Mouse (Mus musculus) heart, adult 2 months (tissue): Measurements from ENCODE around the gene Acat2. TPM values are rescaled to one million over a fixed set of nuclear protein-coding genes. Genes with fewer than 3 reads are reported as not detected.

Experiments
- DNase-seq, 2 experiments: peaks; one replicate each; pipeline ENCODE4 v3.0.0; 2021
- H3K27ac ChIP-seq: fragments of 200-600 bp; 2 replicates; pipeline ENCODE4 v1.8.1; 2022
- H3K27me3 ChIP-seq: fragments of 200-500 bp; 2 replicates; pipeline ENCODE4 v1.6.1; 2012; ENCODE audit warnings: mild to moderate bottlenecking, low read length, inconsistent platforms, mixed read lengths; ENCODE audit not compliant: control insufficient read depth, insufficient read depth
- H3K36me3 ChIP-seq: fragments of 200-500 bp; 2 replicates; pipeline ENCODE4 v1.6.1; 2012; ENCODE audit warnings: low read length, inconsistent platforms; ENCODE audit not compliant: control insufficient read depth, insufficient read depth
- H3K4me1 ChIP-seq: fragments of 200-500 bp; 2 replicates; pipeline ENCODE4 v1.6.1; 2011; ENCODE audit warnings: low read length; ENCODE audit not compliant: control insufficient read depth, insufficient read depth
- H3K4me3 ChIP-seq: fragments of 200-600 bp; 2 replicates; pipeline ENCODE4 v1.8.1; 2022
- H3K79me2 ChIP-seq: fragments of 200-500 bp; replicated peaks from 2 replicates; pipeline ENCODE4 v1.6.1; 2012; ENCODE audit warnings: mild to moderate bottlenecking, inconsistent platforms, low read length, moderate library complexity, mixed read lengths; ENCODE audit not compliant: control insufficient read depth, insufficient read depth
- H3K9ac ChIP-seq: fragments of 200-500 bp; 2 replicates; pipeline ENCODE4 v1.6.1; 2012; ENCODE audit warnings: low read depth, mild to moderate bottlenecking, control low read depth, inconsistent platforms, low read length, mixed read lengths
- CTCF ChIP-seq: fragments of 200-600 bp; IDR thresholded peaks from 2 replicates; pipeline ENCODE4 v1.8.1; 2022; ENCODE audit warnings: antibody characterized with exemption, mild to moderate bottlenecking, moderate library complexity
- EP300 ChIP-seq: fragments of 200-500 bp; IDR thresholded peaks from 2 replicates; pipeline ENCODE4 v1.6.1; 2011; ENCODE audit warnings: low read depth, low read length, control low read depth; ENCODE audit not compliant: insufficient read depth
- POLR2A ChIP-seq: fragments of 200-500 bp; IDR thresholded peaks from 2 replicates; pipeline ENCODE4 v1.6.1; 2011; ENCODE audit warnings: mild to moderate bottlenecking, low read depth, low read length, control low read depth; ENCODE audit not compliant: insufficient read depth
- WGBS: fragments of 180-500 bp; shearing (Covaris S2); methylation state at CpG from one replicate; pipeline ENCODE4 v1.1.7; 2018; 5-methylcytosine and 5-hydroxymethylcytosine counted together
- intact Hi-C: fragments of 180-260 bp; cut with DNase I; formaldehyde crosslinking; loops from one replicate; pipeline ENCODE4 v1.15.1; 2025
- polyA plus RNA-seq: library from polyadenylated mRNA; depleted of rRNA; stranded (reverse); fragments of >200 nt; gene quantifications from 2 replicates; pipeline ENCODE4 v1.2.3, GENCODE M21; 2012; rRNA removed
- total RNA-seq, 2 experiments: library from RNA; stranded (reverse); gene quantifications; 2 replicates each; pipeline ENCODE4 v1.2.3; 2021

The Acat2 gene
- total and polyA plus RNA-seq, 3 experiments = 5.7 to 6.9 (median 6.6) TPM

DNA sequence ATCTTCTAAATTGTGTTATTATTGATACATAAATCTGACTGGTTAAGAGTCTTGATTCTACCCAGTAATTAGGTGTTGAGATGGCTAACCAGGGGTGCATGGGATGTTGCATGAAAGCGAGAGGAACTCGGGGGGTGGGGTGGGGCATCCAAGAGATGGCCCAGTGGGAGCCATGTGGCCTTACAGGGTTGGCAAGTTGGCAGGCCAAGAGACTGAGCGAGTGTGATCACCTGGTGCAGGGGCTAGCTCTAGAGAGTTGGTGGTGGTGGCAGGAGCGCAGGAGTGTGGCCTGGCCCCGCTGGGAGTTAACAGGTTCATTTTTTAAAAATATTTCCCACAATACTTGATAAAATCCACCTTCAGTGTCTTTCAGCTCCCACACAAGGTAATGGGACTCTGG lies 62.9 kb downstream of the Acat2 start:
- WGBS = 96% methylated on average over 5 of the region's 5 CpGs
- no peak overlapping the region for H3K4me3 ChIP-seq
- no peaks in the 10 kb centered on the region for H3K36me3 ChIP-seq

More for the DNA sequence above, 62.9 kb downstream of the Acat2 start:
- no peak for DNase-seq
- TF ChIP-seq EP300 (no peak), CTCF (no peak), POLR2A (no peak)
- Histone ChIP-seq H3K79me2 (no peaks in the 10 kb centered on the region), H3K27me3 (no peaks in the 10 kb centered on the region), H3K27ac (no peak overlapping the region), H3K9ac (no peak overlapping the region), H3K4me1 (no peaks in the 10 kb centered on the region)
- intact Hi-C loops = no loop called here

Other genes with a start within 250 kb of the Acat2 start
- gene Igf2r, start 191.1 kb downstream of the Acat2 start, total RNA-seq = 100 to 1,000 TPM in 1 of 2 experiments, 10 to 100 TPM in 1; 98.9 to 116 TPM
- gene Igf2r, start 191.1 kb downstream of the Acat2 start, polyA plus RNA-seq = 34.0 and 53.7 TPM in 2 replicates
- gene Mas1, start 92.6 kb downstream of the Acat2 start, total RNA-seq = 1 to 10 TPM in 1 of 2 experiments, under 1 TPM in 1; 0.68 to 1.6 TPM
- 1.0 and 4.6 TPM in 2 replicates for gene Mas1, start 92.6 kb downstream of the Acat2 start, polyA plus RNA-seq
- gene Mrgprh, start 84.7 kb downstream of the Acat2 start, total RNA-seq = 1 to 10 TPM; 5.6 to 5.7 TPM
- 9.2 and 17.1 TPM in 2 replicates for gene Mrgprh, start 84.7 kb downstream of the Acat2 start, polyA plus RNA-seq
- gene Pnldc1, start 50.5 kb downstream of the Acat2 start, total RNA-seq = under 1 TPM; 0.42 to 0.93 TPM
- gene Pnldc1, start 50.5 kb downstream of the Acat2 start, polyA plus RNA-seq = 1.6 and 1.9 TPM in 2 replicates
- 100 to 1,000 TPM; 176 to 196 TPM for gene Tcp1, start 45.0 kb downstream of the Acat2 start, total RNA-seq
- gene Tcp1, start 45.0 kb downstream of the Acat2 start, polyA plus RNA-seq = 68.6 and 134 TPM in 2 replicates
- gene Mrpl18, start 44.4 kb downstream of the Acat2 start, total RNA-seq = 100 to 1,000 TPM; 151 to 160 TPM
- 65.1 and 78.1 TPM in 2 replicates for gene Mrpl18, start 44.4 kb downstream of the Acat2 start, polyA plus RNA-seq
- not detected for gene Acat3, start 20.1 kb downstream of the Acat2 start, total RNA-seq
- 0.32 and 0.33 TPM in 2 replicates for gene Acat3, start 20.1 kb downstream of the Acat2 start, polyA plus RNA-seq
- 10 to 100 TPM; 30.7 to 34.0 TPM for gene Wtap, start 33.4 kb upstream of the Acat2 start, total RNA-seq
- gene Wtap, start 33.4 kb upstream of the Acat2 start, polyA plus RNA-seq = 12.3 and 24.2 TPM in 2 replicates
- gene Sod2, start 46.1 kb upstream of the Acat2 start, total RNA-seq = 1,000 to 10,000 TPM in 1 of 2 experiments, 100 to 1,000 TPM in 1; 961 to 1,111 TPM
- gene Sod2, start 46.1 kb upstream of the Acat2 start, polyA plus RNA-seq = 895 and 1,105 TPM in 2 replicates
- under 1 TPM in 1 of 2 experiments, not detected in 1; 0.32 TPM for gene Gpr31b, start 91.5 kb upstream of the Acat2 start, total RNA-seq
- 0.31 TPM in 1 of 2 replicates, not detected in the other for gene Gpr31b, start 91.5 kb upstream of the Acat2 start, polyA plus RNA-seq
- gene Tcp10b, start 100.4 kb upstream of the Acat2 start, total RNA-seq = not detected
- 0.06 and 0.09 TPM in 2 replicates for gene Tcp10b, start 100.4 kb upstream of the Acat2 start, polyA plus RNA-seq
- gene Unc93a, start 171.1 kb upstream of the Acat2 start, total RNA-seq = not detected
- gene Unc93a, start 171.1 kb upstream of the Acat2 start, polyA plus RNA-seq = 0.06 TPM in 1 of 2 replicates, not detected in the other